Mouse (Mus musculus): ENCODE data around the gene Pamr1. TPM values are rescaled to one million over a fixed set of nuclear protein-coding genes. Genes with fewer than 3 reads are reported as not detected.

Pamr1 gene
- polyA plus RNA-seq, 1 experiment from 2014 or later: 44.2 TPM

GRCm38 (mm10) chr2:102536766-102537165 is 13.0 kb upstream of the Pamr1 start:
- no peak overlapping the region for H3K27ac ChIP-seq (ENCODE audit: low read length)
- no peaks in the 10 kb centered on the region for H3K36me3 ChIP-seq (ENCODE audit: insufficient read depth, low read length)
- H3K9ac ChIP-seq (replicated peaks; ENCODE audit: low read depth): no peak overlapping the region
- H3K4me3 ChIP-seq (ENCODE audit: low read depth, low read length): no peak overlapping the region
- no peaks in the 10 kb centered on the region for H3K27me3 ChIP-seq (replicated peaks; ENCODE audit: insufficient read depth, low read length)
- H3K4me2 ChIP-seq (replicated peaks; ENCODE audit: low read depth, low read length): no peak overlapping the region
- DNase-seq (ENCODE audit: low spot score) (no peak), ATAC-seq (no peak)
- 53% methylated on average over 3 of the region's 3 CpGs for WGBS
- H3K9me3 ChIP-seq (ENCODE audit: low read length): no peaks in the 10 kb centered on the region
- TF ChIP-seq CTCF (IDR thresholded peaks at IDR 0.05) (no peak), EP300 (IDR thresholded peaks at IDR 0.05) (no peak)
- H3K4me1 ChIP-seq (ENCODE audit: insufficient read depth, low read depth, low read length): no peaks in the 10 kb centered on the region

DNA sequence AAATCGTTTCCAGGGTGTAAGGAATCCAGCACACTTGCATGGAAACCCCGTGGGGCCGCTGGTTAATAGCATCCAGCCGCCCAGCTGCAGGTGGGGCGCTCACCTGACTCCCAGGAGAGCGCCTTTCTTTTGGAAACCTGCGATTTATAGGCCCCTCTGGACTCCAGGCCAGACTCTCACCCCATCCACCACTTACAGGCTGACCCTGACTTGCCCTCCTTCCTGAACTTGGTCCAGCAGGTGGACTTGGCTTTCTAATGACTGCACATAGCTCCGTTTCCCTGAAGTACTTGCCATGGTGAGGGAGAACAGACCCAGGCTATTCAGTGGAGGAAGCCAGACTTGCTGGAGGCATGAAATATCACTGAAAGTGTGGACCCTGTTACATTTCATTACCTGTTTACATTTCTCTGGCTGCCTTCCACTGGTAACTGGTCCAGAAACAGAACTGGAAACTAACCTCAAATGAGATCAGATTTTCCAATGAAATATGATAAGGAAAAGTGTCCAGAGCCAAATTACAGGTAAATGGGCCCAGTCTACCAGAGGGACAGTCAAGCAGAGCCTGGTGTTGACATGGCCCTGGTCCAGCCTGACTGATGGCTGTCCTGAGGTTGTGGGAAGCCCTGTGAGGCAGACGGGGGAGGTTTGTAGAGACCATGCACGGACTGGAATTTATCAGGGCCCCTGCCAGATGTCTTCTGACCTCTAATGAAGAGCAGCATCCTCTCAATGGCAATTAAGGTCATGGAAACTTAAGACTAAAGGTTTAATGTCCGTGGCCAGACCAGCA is 9.2 kb upstream of the Pamr1 start:
- ATAC-seq: no peak
- Histone ChIP-seq H3K4me2 (replicated peaks; ENCODE audit: low read depth, low read length) (no peak overlapping the region), H3K36me3 (ENCODE audit: insufficient read depth, low read length) (no peaks in the 10 kb centered on the region), H3K9ac (replicated peaks; ENCODE audit: low read depth) (no peak overlapping the region), H3K4me1 (ENCODE audit: insufficient read depth, low read depth, low read length) (no peaks in the 10 kb centered on the region), H3K4me3 (ENCODE audit: low read depth, low read length) (no peak overlapping the region), H3K27me3 (replicated peaks; ENCODE audit: insufficient read depth, low read length) (no peaks in the 10 kb centered on the region), H3K27ac (ENCODE audit: low read length) (no peak overlapping the region), H3K9me3 (ENCODE audit: low read length) (no peaks in the 10 kb centered on the region)
- 52% methylated on average over 9 of the region's 11 CpGs for WGBS
- TF ChIP-seq CTCF (IDR thresholded peaks at IDR 0.05) (no peak), EP300 (IDR thresholded peaks at IDR 0.05) (no peak)
- no peak for DNase-seq (ENCODE audit: low spot score)

DNA sequence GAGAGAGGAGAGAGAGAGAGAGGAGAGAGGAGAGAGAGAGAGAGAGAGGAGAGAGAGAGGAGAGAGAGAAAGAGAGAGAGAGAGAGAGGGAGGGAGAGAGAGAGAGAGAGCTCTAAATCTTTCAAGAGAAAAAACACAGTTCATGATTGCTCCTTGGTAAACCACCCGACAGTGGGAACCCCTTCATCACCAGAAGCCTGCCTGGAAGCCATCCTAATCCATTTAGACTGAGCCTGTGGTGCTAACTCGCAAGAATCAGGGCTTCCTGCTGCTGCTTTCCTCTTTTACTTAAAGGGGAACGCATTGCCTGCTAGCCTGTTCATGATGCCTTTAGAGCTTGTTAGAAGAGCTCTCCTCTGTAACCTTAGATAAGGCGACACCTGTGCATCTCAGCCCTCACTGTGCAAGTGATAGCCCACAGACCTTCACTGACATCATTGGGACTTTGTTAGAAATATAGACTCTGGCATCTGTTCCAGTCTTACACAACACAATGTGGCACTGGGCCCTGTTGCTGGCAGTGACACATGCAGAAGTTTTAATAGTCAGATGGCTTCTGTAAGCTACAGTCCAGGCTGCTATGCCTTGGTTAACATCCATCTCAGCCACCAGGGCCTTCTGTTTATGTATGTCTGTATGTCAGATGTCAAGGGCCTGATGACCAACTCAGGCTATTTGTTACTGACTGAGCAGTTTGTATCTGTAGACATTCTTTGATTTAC is 8.2 kb upstream of the Pamr1 start:
- H3K9ac ChIP-seq (replicated peaks; ENCODE audit: low read depth): no peak overlapping the region
- H3K4me3 ChIP-seq (ENCODE audit: low read depth, low read length): no peak overlapping the region
- H3K36me3 ChIP-seq (ENCODE audit: insufficient read depth, low read length): no peaks in the 10 kb centered on the region
- DNase-seq (ENCODE audit: low spot score) (peak; percentile 27), ATAC-seq (peak; percentile 52)
- no peaks in the 10 kb centered on the region for H3K4me1 ChIP-seq (ENCODE audit: insufficient read depth, low read depth, low read length)
- no peaks in the 10 kb centered on the region for H3K27me3 ChIP-seq (replicated peaks; ENCODE audit: insufficient read depth, low read length)
- H3K4me2 ChIP-seq (replicated peaks; ENCODE audit: low read depth, low read length): no peak overlapping the region
- 35% methylated on average over 4 of the region's 4 CpGs for WGBS
- no peaks in the 10 kb centered on the region for H3K9me3 ChIP-seq (ENCODE audit: low read length)
- no peak overlapping the region for H3K27ac ChIP-seq (ENCODE audit: low read length)
- TF ChIP-seq EP300 (IDR thresholded peaks at IDR 0.05) (no peak), CTCF (IDR thresholded peaks at IDR 0.05) (no peak)

- H3K4me2 ChIP-seq (replicated peaks; ENCODE audit: low read depth, low read length): no peak overlapping the region
- H3K27ac ChIP-seq (ENCODE audit: low read length): no peak overlapping the region
- ATAC-seq (peak; percentile 35; the same call in 1 of the 2 replicates), DNase-seq (ENCODE audit: low spot score) (no peak)
- H3K27me3 ChIP-seq (replicated peaks; ENCODE audit: insufficient read depth, low read length): no peaks in the 10 kb centered on the region
- TF ChIP-seq CTCF (IDR thresholded peaks at IDR 0.05) (no peak), EP300 (IDR thresholded peaks at IDR 0.05) (no peak)
- no peaks in the 10 kb centered on the region for H3K4me1 ChIP-seq (ENCODE audit: insufficient read depth, low read depth, low read length)
- no peaks in the 10 kb centered on the region for H3K9me3 ChIP-seq (ENCODE audit: low read length)
- 40% methylated on average over 6 of the region's 6 CpGs for WGBS
- no peak overlapping the region for H3K9ac ChIP-seq (replicated peaks; ENCODE audit: low read depth)
- no peaks in the 10 kb centered on the region for H3K36me3 ChIP-seq (ENCODE audit: insufficient read depth, low read length)
- H3K4me3 ChIP-seq (ENCODE audit: low read depth, low read length): no peak overlapping the region
Observed at GRCm38 (mm10) chr2:102543961-102544719, 5.7 kb upstream of the Pamr1 start.

DNA sequence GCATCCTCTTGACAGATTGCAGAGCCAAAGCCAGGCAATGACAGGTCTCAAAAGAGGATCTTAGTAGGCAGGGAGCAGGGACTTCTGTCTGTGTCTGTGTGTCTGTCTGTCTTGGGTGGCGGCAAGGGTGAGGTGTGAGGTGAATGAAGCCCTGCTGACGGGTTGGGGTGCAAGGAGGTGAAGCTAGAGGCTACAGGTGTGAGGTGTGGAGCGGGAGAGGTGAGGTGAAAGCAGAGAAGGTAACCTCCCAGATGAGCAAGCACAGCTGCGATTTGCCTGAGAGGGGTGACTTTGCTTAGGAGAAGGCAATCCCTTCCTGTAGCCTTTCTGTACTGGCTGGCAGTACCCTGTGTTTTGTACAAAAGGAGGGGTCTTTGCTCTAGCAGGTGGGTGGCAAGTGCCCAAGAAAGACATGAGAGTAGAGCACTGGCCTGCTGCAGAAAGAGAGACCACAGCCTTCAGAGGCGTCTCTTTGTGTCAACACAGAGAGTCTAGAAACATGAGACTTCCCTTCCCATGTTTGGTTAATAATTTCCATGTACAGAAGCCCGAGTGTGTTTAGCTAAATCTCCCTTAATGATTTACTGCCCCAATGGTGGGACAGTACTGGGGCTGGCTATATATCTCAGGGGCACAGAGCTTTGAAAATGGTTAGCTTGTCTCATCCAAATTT is 1.2 kb downstream of the Pamr1 start:
- Histone ChIP-seq H3K9me3 (ENCODE audit: low read length) (no peaks in the 10 kb centered on the region), H3K27ac (ENCODE audit: low read length) (no peak overlapping the region), H3K27me3 (replicated peaks; ENCODE audit: insufficient read depth, low read length) (no peaks in the 10 kb centered on the region), H3K4me2 (replicated peaks; ENCODE audit: low read depth, low read length) (peak overlapping the region; percentile 52), H3K4me1 (ENCODE audit: insufficient read depth, low read depth, low read length) (peaks cover 9% of the 10 kb centered on the region), H3K4me3 (ENCODE audit: low read depth, low read length) (peak overlapping the region; percentile 33; the same call in 1 of the 2 replicates), H3K9ac (replicated peaks; ENCODE audit: low read depth) (no peak overlapping the region), H3K36me3 (ENCODE audit: insufficient read depth, low read length) (no peaks in the 10 kb centered on the region)
- 21% methylated on average over 6 of the region's 6 CpGs for WGBS
- ATAC-seq: no peak
- TF ChIP-seq EP300 (IDR thresholded peaks at IDR 0.05): no peak
- DNase-seq (ENCODE audit: low spot score): no peak
